36 mouse cellular contexts compared by ENCODE assay signal in the genomic region with DNA sequence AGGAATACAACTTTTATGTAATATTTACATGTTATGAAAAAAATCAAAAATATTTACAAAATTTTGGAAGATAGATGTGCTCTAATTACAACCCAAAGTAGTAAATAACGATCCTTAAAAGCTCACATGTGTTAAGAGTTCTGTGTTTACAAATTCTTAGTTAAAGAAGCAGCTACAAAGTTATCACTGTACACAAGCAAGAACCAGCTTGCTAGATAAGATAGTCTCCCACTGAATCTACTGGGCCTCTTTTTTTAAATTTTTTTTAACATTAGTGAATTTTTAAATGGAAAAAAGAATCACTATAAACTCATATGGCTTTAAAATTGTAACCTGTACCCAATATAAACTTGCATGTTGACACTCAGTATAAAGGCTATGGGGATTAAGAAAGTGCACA. TPM values are rescaled to one million over a fixed set of nuclear protein-coding genes. Genes with fewer than 3 reads are reported as not detected.
"Had no signal": no experiment of that assay in that cellular context is flagged by ENCODE, and none has a peak within 500 bp of the region (broad histone marks: within the 10 kb centered on the region; RNA-seq: fewer than 3 reads in every experiment).

No protein-coding gene starts in this region.

- H3K9ac ChIP-seq: heart, embryonic 12.5 days; heart, embryonic 13.5 days; heart, embryonic 15.5 days; hindbrain, embryonic 12.5 days; hindbrain, embryonic 13.5 days; hindbrain, embryonic 14.5 days; hindbrain, embryonic 15.5 days; intestine, embryonic 15.5 days; kidney, embryonic 15.5 days had no signal

- H3K4me1 ChIP-seq: heart, embryonic 10.5 days; heart, embryonic 12.5 days; heart, embryonic 13.5 days; heart, embryonic 15.5 days; hindbrain, embryonic 10.5 days; hindbrain, embryonic 12.5 days; hindbrain, embryonic 13.5 days; hindbrain, embryonic 15.5 days; intestine, embryonic 15.5 days; kidney, embryonic 15.5 days had no signal

- ATAC-seq: hindbrain, embryonic 16.5 days; hindbrain, postnatal 0 days; inflammation-experienced regulatory T-cells, adult 6 months; intestine, embryonic 15.5 days; intestine, postnatal 0 days had no signal

- DNase-seq: heart, postnatal 10 days; heart, postnatal 14 days; heart, postnatal 36 days; heart, postnatal 4 days; kidney, adult 11 months; kidney, adult 18-20 months; kidney, adult 2 months; kidney, adult 8-10 months; kidney, adult 9 months; kidney, postnatal 10 days; kidney, postnatal 14 days; kidney, postnatal 25 days; kidney, postnatal 36 days; kidney, postnatal 4 days; layer of hippocampus, adult 9-11 months; layer of hippocampus, postnatal 36 days had no signal

- H3K27ac ChIP-seq: heart, embryonic 10.5 days; heart, embryonic 13.5 days; heart, embryonic 15.5 days; hindbrain, embryonic 10.5 days; hindbrain, embryonic 12.5 days; hindbrain, embryonic 13.5 days; hindbrain, embryonic 14.5 days; hindbrain, embryonic 15.5 days; hindbrain, postnatal 0 days; intestine, embryonic 15.5 days; kidney, embryonic 15.5 days; kidney, postnatal 0 days; layer of hippocampus, adult 2 months had no signal

- H3K4me2 ChIP-seq: heart, embryonic 11.5 days; heart, embryonic 12.5 days; heart, embryonic 13.5 days; heart, embryonic 15.5 days; hindbrain, embryonic 12.5 days; hindbrain, embryonic 13.5 days; hindbrain, embryonic 14.5 days; hindbrain, embryonic 15.5 days; intestine, embryonic 15.5 days; kidney, embryonic 15.5 days had no signal

- H3K27me3 ChIP-seq: heart, embryonic 12.5 days; heart, embryonic 13.5 days; heart, embryonic 15.5 days; hindbrain, embryonic 12.5 days; hindbrain, embryonic 13.5 days; hindbrain, embryonic 15.5 days; intestine, embryonic 15.5 days; kidney, embryonic 15.5 days had no signal

- H3K9me3 ChIP-seq: heart, embryonic 10.5 days; heart, embryonic 12.5 days; heart, embryonic 13.5 days; heart, embryonic 15.5 days; hindbrain, embryonic 10.5 days; hindbrain, embryonic 12.5 days; hindbrain, embryonic 13.5 days; hindbrain, embryonic 15.5 days; intestine, embryonic 15.5 days; kidney, embryonic 15.5 days had no signal

- H3K4me3 ChIP-seq: heart, embryonic 10.5 days; heart, embryonic 12.5 days; heart, embryonic 13.5 days; heart, embryonic 15.5 days; hindbrain, embryonic 10.5 days; hindbrain, embryonic 12.5 days; hindbrain, embryonic 13.5 days; hindbrain, embryonic 15.5 days; intestine, embryonic 15.5 days; kidney, embryonic 15.5 days; layer of hippocampus, adult 2 months had no signal

RNA-seq across cellular contexts. Expression of gene Tmem171, which starts 28.8 kb away (rescaled TPM):
- total RNA-seq: hindbrain, postnatal 0 days; layer of hippocampus, postnatal 10 days had no signal
- polyA plus RNA-seq: hindbrain, embryonic 10.5 days; hindbrain, embryonic 11.5 days; hindbrain, embryonic 13.5 days; hindbrain, embryonic 14.5 days; hindbrain, embryonic 15.5 days; hindbrain, postnatal 0 days had no signal
